ENCODE assay signal across 20 mouse cellular contexts in genomic region chr2:109621595-109621994, GRCm38 (mm10).
"Had no signal": no experiment of that assay in that cellular context is flagged by ENCODE, and none has a peak within 500 bp of the region (broad histone marks: within the 10 kb centered on the region; RNA-seq: fewer than 3 reads in every experiment).

No protein-coding gene starts in this region.

- H3K9ac ChIP-seq: limb, embryonic 13.5 days; liver, embryonic 12.5 days; liver, embryonic 15.5 days; lung, embryonic 15.5 days; midbrain, embryonic 12.5 days; stomach, embryonic 15.5 days had no signal

- DNase-seq: kidney, adult 2 months; kidney, postnatal 25 days; layer of hippocampus, adult 9-11 months; liver; lung, adult 18-20 months; lung, postnatal 10 days; lung, postnatal 36 days; right cerebral cortex, postnatal 25 days; spleen, adult 18-20 months; thymus, postnatal 25 days had no signal

- H3K36me3 ChIP-seq: limb, embryonic 10.5 days; limb, embryonic 13.5 days; liver, embryonic 12.5 days; liver, embryonic 15.5 days; lung, embryonic 15.5 days; midbrain, embryonic 12.5 days; stomach, embryonic 15.5 days had no signal

- H3K4me3 ChIP-seq: layer of hippocampus, adult 2 months; limb, embryonic 10.5 days; limb, embryonic 13.5 days; liver, embryonic 12.5 days; liver, embryonic 15.5 days; lung, embryonic 15.5 days; megakaryocyte, embryonic 14.5 days; midbrain, embryonic 12.5 days; stomach, embryonic 15.5 days had no signal

- H3K27me3 ChIP-seq: limb, embryonic 13.5 days; liver, embryonic 12.5 days; liver, embryonic 15.5 days; lung, embryonic 15.5 days; megakaryocyte, embryonic 14.5 days; midbrain, embryonic 12.5 days; stomach, embryonic 15.5 days had no signal

- H3K4me1 ChIP-seq: limb, embryonic 10.5 days; limb, embryonic 13.5 days; liver, embryonic 12.5 days; liver, embryonic 15.5 days; lung, embryonic 15.5 days; megakaryocyte, embryonic 14.5 days; midbrain, embryonic 12.5 days; stomach, embryonic 15.5 days had no signal

- H3K27ac ChIP-seq: kidney, postnatal 0 days; layer of hippocampus, adult 2 months; limb, embryonic 10.5 days; limb, embryonic 13.5 days; liver, embryonic 12.5 days; liver, embryonic 15.5 days; lung, embryonic 15.5 days; midbrain, embryonic 12.5 days; stomach, embryonic 15.5 days had no signal

- ATAC-seq: liver, embryonic 12.5 days had no signal

- H3K9me3 ChIP-seq: limb, embryonic 10.5 days; limb, embryonic 13.5 days; liver, embryonic 12.5 days; liver, embryonic 15.5 days; lung, embryonic 15.5 days; megakaryocyte, embryonic 14.5 days; midbrain, embryonic 12.5 days; stomach, embryonic 15.5 days had no signal

- H3K4me2 ChIP-seq: limb, embryonic 13.5 days; liver, embryonic 12.5 days; liver, embryonic 15.5 days; lung, embryonic 15.5 days; midbrain, embryonic 12.5 days; stomach, embryonic 15.5 days had no signal
